Mouse (Mus musculus) cerebellum, postnatal 10 days (tissue): ENCODE measurements at regions not wholly inside any gene's neighbourhood (a gene's known extent, or its start where the extent isn't known, plus 50 kb on each side); places are given as distances from the start of the nearest gene placed in this dataset.
"Not testable (repeated sequence)": the region's sequence is repeated elsewhere in the genome, so short reads cannot be mapped to it uniquely, and the experiment has no call there.

Experiments used
- DNase-seq, 2 experiments: peaks; one replicate each; pipeline ENCODE4 v3.0.0; 2021; ENCODE audit warnings: mixed read lengths in 2 of 2

GRCm38 (mm10) chr12:22030717-22031116 is 613.3 kb upstream of the Ywhaq start:
- DNase-seq: peak in 1 of 2 experiments; percentile 1

- not testable (repeated sequence) for DNase-seq
These were observed 612.8 kb upstream of the Ywhaq start for GRCm38 (mm10) chr12:22030263-22030662.
